Mouse (Mus musculus) ES-E14 (cell line): ENCODE data around the gene Nid1. TPM values are rescaled to one million over a fixed set of nuclear protein-coding genes. Genes with fewer than 3 reads are reported as not detected.
A peak's percentile ranks its signal among the peaks of the same experiment; 100 is the strongest.
"Not testable (repeated sequence)": the region's sequence is repeated elsewhere in the genome, so short reads cannot be mapped to it uniquely, and the experiment has no call there.

Experiments
- DNase-seq: peaks from one replicate; pipeline ENCODE4 v3.0.0-alpha.2; 2013; ENCODE audit warnings: low read depth, low spot score
- H3K27ac ChIP-seq: 2 replicates; pipeline ENCODE4 v1.5.1; 2012; ENCODE audit warnings: low read depth, mild to moderate bottlenecking, low read length, moderate library complexity, mixed read lengths; ENCODE audit not compliant: poor library complexity, insufficient read depth, severe bottlenecking
- H3K36me3 ChIP-seq: 2 replicates; pipeline ENCODE4 v1.6.1; 2012; ENCODE audit warnings: mild to moderate bottlenecking, low read length, moderate library complexity, mixed read lengths; ENCODE audit not compliant: control insufficient read depth, poor library complexity, insufficient read depth, severe bottlenecking
- H3K4me1 ChIP-seq, 2 experiments: fragments of 150-350 bp in 1 of 2; sonication (generic) in 1 of 2; 2 replicates each; pipeline ENCODE4 v1.6.1; 2012; ENCODE audit warnings: low read length in 2 of 2, mild to moderate bottlenecking in 1 of 2, mixed read lengths in 1 of 2; ENCODE audit not compliant: control insufficient read depth in 2 of 2, insufficient read depth in 2 of 2, poor library complexity in 1 of 2
- H3K4me3 ChIP-seq, 2 experiments: fragments of 150-350 bp in 1 of 2; sonication (generic) in 1 of 2; 2 replicates each; pipeline ENCODE4 v1.5.1; 2012; ENCODE audit warnings: low read length in 2 of 2, low read depth in 1 of 2, mild to moderate bottlenecking in 1 of 2, mixed read lengths in 1 of 2; ENCODE audit not compliant: insufficient read depth in 1 of 2, poor library complexity in 1 of 2, severe bottlenecking in 1 of 2
- H3K9ac ChIP-seq: 2 replicates; pipeline ENCODE4 v1.6.1; 2012; ENCODE audit warnings: low read depth, mild to moderate bottlenecking, low read length, mixed read lengths; ENCODE audit not compliant: poor library complexity, insufficient read depth, severe bottlenecking
- H3K9me3 ChIP-seq: fragments of 150-350 bp; sonication (generic); 2 replicates; pipeline ENCODE4 v1.6.1; 2012; ENCODE audit warnings: low read depth, mild to moderate bottlenecking, low read length; ENCODE audit not compliant: control insufficient read depth, insufficient read depth
- CHD2 ChIP-seq: IDR thresholded peaks from 2 replicates; pipeline ENCODE4 v1.6.1; 2014; ENCODE audit warnings: mild to moderate bottlenecking, low read depth, low read length, inconsistent platforms
- ZC3H11A ChIP-seq: IDR thresholded peaks from 2 replicates; pipeline ENCODE4 v1.6.1; 2012; ENCODE audit warnings: low read depth, mild to moderate bottlenecking, inconsistent platforms, low read length, borderline replicate concordance
- in situ Hi-C, 2 experiments: fragments of 600-800 bp; cut with MboI; formaldehyde crosslinking; loops; one replicate each; pipeline ENCODE4 v1.15.1; 2025; ENCODE audit warnings: low sequenced_read_pairs in 2 of 2, inconsistent platforms in 1 of 2; ENCODE audit not compliant: unreplicated experiment in 2 of 2
- total RNA-seq: library from RNA; depleted of rRNA; stranded (reverse); fragments of 300-350 nt; gene quantifications from 2 replicates; pipeline ENCODE4 v1.2.3, GENCODE M21; 2012

Nid1 gene
- total RNA-seq, 1 experiment = 143 TPM

DNA sequence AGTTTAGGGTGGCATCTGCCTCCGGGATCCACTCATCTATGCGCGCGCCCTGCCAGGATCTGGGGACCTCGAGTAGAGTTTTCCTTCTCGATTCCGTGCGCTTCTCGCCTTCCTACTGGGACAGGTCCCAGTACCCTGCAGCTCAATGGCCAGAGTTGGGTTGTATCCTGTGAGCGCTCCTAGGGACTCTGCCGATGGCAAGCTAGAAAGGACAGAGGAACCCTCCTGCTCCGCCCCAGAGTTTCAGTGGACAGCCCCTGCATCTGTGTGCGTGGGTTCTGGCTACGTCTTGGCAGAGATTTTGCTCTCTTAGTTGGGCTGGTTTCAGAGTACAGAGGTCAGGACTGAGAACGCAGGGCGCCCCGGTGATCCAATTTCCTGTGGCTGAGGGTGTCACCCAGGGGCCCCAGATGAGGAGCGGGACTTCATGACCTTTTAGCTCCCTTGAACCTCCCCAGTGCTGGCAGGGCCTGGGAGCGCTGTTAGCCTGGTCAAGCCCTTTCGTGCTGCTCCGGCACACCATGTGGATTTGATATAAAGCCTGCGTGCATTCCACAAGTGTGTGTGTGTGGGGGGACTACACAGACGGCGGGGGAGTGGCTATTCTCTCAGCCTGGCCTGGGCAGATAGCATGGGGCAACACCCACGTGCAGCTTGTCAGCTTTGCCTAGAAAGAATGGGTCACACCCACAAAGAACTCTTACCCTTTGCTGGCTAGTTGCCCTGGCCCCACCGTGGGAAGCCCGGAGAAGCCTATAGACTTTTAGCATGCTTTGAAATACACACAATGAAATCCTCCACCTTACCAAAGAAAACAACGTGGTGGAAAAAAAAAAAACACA, 982 bp downstream of the Nid1 start:
- DNase-seq, in situ Hi-C loops, H3K4me1 ChIP-seq, H3K9me3 ChIP-seq, H3K9ac ChIP-seq, H3K27ac ChIP-seq, H3K36me3 ChIP-seq: not testable (repeated sequence)
- peak overlapping the region; percentile 17 to 47; a peak in 2 of 4 replicates for H3K4me3 ChIP-seq

- H3K4me3 ChIP-seq, H3K9ac ChIP-seq, H3K4me1 ChIP-seq, H3K27ac ChIP-seq, in situ Hi-C loops, H3K36me3 ChIP-seq, DNase-seq, H3K9me3 ChIP-seq: not testable (repeated sequence)
Observed at GRCm38 (mm10) chr13:13445601-13446000, 8.2 kb downstream of the Nid1 start.

DNA sequence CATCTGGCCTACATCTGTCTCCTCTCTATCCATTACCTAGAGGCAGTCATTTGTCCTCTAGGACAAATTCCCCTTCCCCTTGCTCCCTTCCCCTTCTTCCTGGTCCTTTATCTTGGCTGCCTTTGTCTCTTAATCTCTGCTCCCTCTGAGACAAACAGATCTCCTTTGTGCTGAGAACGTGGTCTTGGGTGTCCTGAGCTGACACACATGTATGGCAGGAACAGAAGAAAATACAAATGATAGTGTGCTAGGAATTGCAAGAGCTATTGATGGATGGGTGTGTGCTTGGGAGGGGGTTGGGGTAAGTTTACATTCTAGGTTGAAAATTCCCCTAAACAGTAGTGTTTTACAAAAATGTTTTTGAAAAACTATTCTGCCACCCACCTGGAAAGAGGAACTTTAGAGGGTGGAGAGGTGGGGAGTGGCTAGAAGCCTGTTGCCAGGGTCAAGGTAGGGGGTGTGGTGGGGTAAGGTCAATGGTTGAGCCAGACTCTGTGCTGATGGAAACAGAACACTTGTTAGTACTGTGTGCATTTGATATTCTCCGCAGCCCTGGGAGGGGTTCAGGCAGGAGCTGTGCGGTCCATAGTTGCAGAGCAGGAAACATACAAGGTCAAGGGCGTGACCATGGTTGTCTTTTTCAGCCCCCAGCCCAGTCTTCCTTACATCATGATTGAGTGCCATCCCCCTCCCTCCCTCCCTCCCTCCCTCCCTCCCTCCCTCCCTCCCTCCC, 9.5 kb downstream of the Nid1 start:
- H3K4me1 ChIP-seq, H3K4me3 ChIP-seq, H3K9ac ChIP-seq, in situ Hi-C loops, H3K9me3 ChIP-seq, H3K36me3 ChIP-seq, DNase-seq: not testable (repeated sequence)
- H3K27ac ChIP-seq = peak overlapping the region; percentile 88; the same call in 1 of the 2 replicates

DNA sequence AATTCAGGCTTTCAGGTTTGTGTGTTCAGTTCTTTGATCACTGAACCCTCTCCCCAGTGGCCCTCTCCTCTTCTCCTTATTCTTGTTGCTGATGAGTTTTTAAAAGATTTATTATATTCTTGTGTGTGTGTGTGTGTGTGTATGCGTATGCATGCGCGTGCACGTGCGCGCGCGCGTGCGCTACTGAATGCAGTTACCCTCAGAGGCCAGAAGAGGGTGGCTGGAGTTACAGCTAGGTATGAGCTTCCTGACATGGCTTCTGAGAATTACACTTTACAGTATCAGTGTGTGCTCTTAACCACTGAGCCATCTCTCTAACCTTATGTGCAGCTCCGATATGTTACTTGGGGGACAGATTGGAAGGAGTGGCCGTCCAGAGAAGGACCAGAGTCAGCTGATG, 12.6 kb downstream of the Nid1 start:
- 0 out of 2 replicates have a peak, but pooled peaks have one; percentile 1 for TF ChIP-seq ZC3H11A
- H3K4me3 ChIP-seq, H3K4me1 ChIP-seq, H3K36me3 ChIP-seq, H3K9ac ChIP-seq, H3K27ac ChIP-seq, in situ Hi-C loops, H3K9me3 ChIP-seq, DNase-seq: not testable (repeated sequence)

DNA sequence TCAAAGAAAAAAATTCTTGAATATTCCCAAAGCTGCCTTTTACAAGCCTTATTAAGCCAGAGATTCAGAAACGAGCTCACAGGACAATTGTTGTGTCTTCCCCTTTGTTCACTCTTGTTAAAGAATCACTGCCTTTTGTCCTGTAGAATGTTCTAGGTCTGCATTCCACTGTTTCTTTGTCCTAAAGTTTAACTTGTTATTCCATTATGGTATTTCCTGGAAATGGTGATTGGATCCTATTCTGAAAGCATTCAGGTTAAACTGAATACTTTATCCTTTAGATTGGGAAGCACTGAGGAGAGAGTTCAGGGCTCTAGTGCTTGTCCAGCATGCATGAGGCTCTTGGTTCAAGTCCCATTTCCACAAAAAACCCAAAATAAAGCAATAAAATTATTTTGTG, 13.6 kb downstream of the Nid1 start:
- H3K36me3 ChIP-seq, DNase-seq, H3K27ac ChIP-seq, H3K4me3 ChIP-seq, in situ Hi-C loops, H3K9ac ChIP-seq, H3K9me3 ChIP-seq, H3K4me1 ChIP-seq: not testable (repeated sequence)
- TF ChIP-seq CHD2 = 0 out of 2 replicates have a peak, but pooled peaks have one; percentile 22

- H3K27ac ChIP-seq, H3K9ac ChIP-seq, H3K9me3 ChIP-seq, H3K4me3 ChIP-seq, H3K4me1 ChIP-seq, DNase-seq, H3K36me3 ChIP-seq, in situ Hi-C loops: not testable (repeated sequence)
Observed at GRCm38 (mm10) chr13:13453332-13453731, 16.0 kb downstream of the Nid1 start.

GRCm38 (mm10) chr13:13454249-13454648, 16.9 kb downstream of the Nid1 start:
- H3K36me3 ChIP-seq = not testable (repeated sequence)

More at GRCm38 (mm10) chr13:13454249-13454648, 16.9 kb downstream of the Nid1 start:
- in situ Hi-C loops, H3K9me3 ChIP-seq, H3K27ac ChIP-seq, H3K9ac ChIP-seq, H3K4me3 ChIP-seq, H3K4me1 ChIP-seq, DNase-seq: not testable (repeated sequence)
